ENCODE assay signal across 21 mouse cellular contexts in genomic region chr17:86466412-86466811, GRCm38 (mm10). TPM values are rescaled to one million over a fixed set of nuclear protein-coding genes. Genes with fewer than 3 reads are reported as not detected.
DNase-seq lines count a peak whose midpoint lies in the region; ATAC-seq and TF ChIP-seq lines count a peak whose summit lies in the region.
"Had no signal": no experiment of that assay in that cellular context is flagged by ENCODE, and none has a peak within 500 bp of the region (broad histone marks: within the 10 kb centered on the region; RNA-seq: fewer than 3 reads in every experiment).

No protein-coding gene starts in this region.

- TF ChIP-seq EP300 in CH12.LX (IDR thresholded peaks at IDR 0.05; ENCODE audit: low read length): no peak

- H3K9ac ChIP-seq in kidney, embryonic 15.5 days: no peak overlapping the region
- no peak overlapping the region for H3K9ac ChIP-seq in kidney, embryonic 14.5 days (ENCODE audit: low read depth, low read length)
- peak overlapping the region; percentile 85 for H3K9ac ChIP-seq in CH12.LX (ENCODE audit: insufficient read depth, low read depth)
- H3K9ac ChIP-seq in intestine, embryonic 15.5 days: no peak overlapping the region
- H3K9ac ChIP-seq: embryonic facial prominence, embryonic 13.5 days; hindbrain, embryonic 14.5 days had no signal

- H3K9me3 ChIP-seq in kidney, embryonic 15.5 days (replicated peaks): no peaks in the 10 kb centered on the region
- no peaks in the 10 kb centered on the region for H3K9me3 ChIP-seq in kidney, embryonic 14.5 days (ENCODE audit: control insufficient read depth, low read length)
- H3K9me3 ChIP-seq in CH12.LX (replicated peaks; ENCODE audit: low read length): no peaks in the 10 kb centered on the region
- no peaks in the 10 kb centered on the region for H3K9me3 ChIP-seq in forebrain, embryonic 10.5 days
- no peaks in the 10 kb centered on the region for H3K9me3 ChIP-seq in intestine, embryonic 15.5 days
- H3K9me3 ChIP-seq: embryonic facial prominence, embryonic 13.5 days had no signal

- no peak for DNase-seq in CH12.LX (ENCODE audit: extremely low read depth)
- DNase-seq in forebrain, embryonic 10.5 days (ENCODE audit: extremely low spot score, low spot score): no peak
- DNase-seq in gastrocnemius, adult 2 months: no peak
- no peak for DNase-seq in cerebellum, adult 11 months
- DNase-seq: cerebellum, adult 9-10 months; gastrocnemius, postnatal 10 days; kidney, postnatal 4 days; lung, adult 18-20 months; lung, postnatal 4 days; right cerebral cortex, postnatal 14 days had no signal

- no peak for TF ChIP-seq CTCF in CH12.LX (conservative IDR thresholded peaks at IDR 0.05 in 1 of 2, IDR thresholded peaks at IDR 0.05 in 1 of 2; ENCODE audit: low read depth in 2 of 2, low read length in 2 of 2)
- TF ChIP-seq CTCF in gastrocnemius, adult 2 months (IDR thresholded peaks at IDR 0.05): no peak

- dilution Hi-C loops in CH12.LX (cut with MboI; ENCODE audit: extremely low pct_ligation_motif_present, extremely low pct_unique_long_range_greater_than_20kb, low sequenced_read_pairs): no loop called here

- 0 out of 2 replicates have a peak overlapping the region, but pooled peaks have one; percentile 62 for H3K27ac ChIP-seq in kidney, embryonic 15.5 days
- no peak overlapping the region for H3K27ac ChIP-seq in kidney, embryonic 14.5 days (ENCODE audit: low read depth, low read length)
- peak overlapping the region; percentile 100 for H3K27ac ChIP-seq in CH12.LX (ENCODE audit: insufficient read depth, low read depth)
- H3K27ac ChIP-seq in forebrain, embryonic 10.5 days: peak overlapping the region; percentile 65
- no peak overlapping the region for H3K27ac ChIP-seq in intestine, embryonic 15.5 days
- H3K27ac ChIP-seq in gastrocnemius, adult 2 months: no peak overlapping the region
- H3K27ac ChIP-seq: embryonic facial prominence, embryonic 13.5 days; hindbrain, embryonic 14.5 days; stomach, postnatal 0 days had no signal

- H3K4me2 ChIP-seq in kidney, embryonic 15.5 days: peak overlapping the region; percentile 9; the same call in 1 of the 2 replicates
- no peak overlapping the region for H3K4me2 ChIP-seq in kidney, embryonic 14.5 days (replicated peaks; ENCODE audit: low read depth, low read length)
- peak overlapping the region; percentile 69; the same call in 1 of the 2 replicates for H3K4me2 ChIP-seq in CH12.LX (ENCODE audit: insufficient read depth, low read depth, poor library complexity, severe bottlenecking)
- H3K4me2 ChIP-seq in intestine, embryonic 15.5 days (replicated peaks): no peak overlapping the region
- H3K4me2 ChIP-seq: embryonic facial prominence, embryonic 13.5 days; hindbrain, embryonic 14.5 days had no signal

- H3K36me3 ChIP-seq in kidney, embryonic 15.5 days: no peaks in the 10 kb centered on the region
- H3K36me3 ChIP-seq in kidney, embryonic 14.5 days (ENCODE audit: control insufficient read depth, insufficient read depth, low read length): no peaks in the 10 kb centered on the region
- peaks cover 0 to 7% of the 10 kb centered on the region in 2 experiments for H3K36me3 ChIP-seq in CH12.LX (replicated peaks in 1 of 2; ENCODE audit: control insufficient read depth in 1 of 2, insufficient read depth in 1 of 2, low read length in 1 of 2)
- H3K36me3 ChIP-seq in forebrain, embryonic 10.5 days (replicated peaks): no peaks in the 10 kb centered on the region
- H3K36me3 ChIP-seq in intestine, embryonic 15.5 days: no peaks in the 10 kb centered on the region
- H3K36me3 ChIP-seq: embryonic facial prominence, embryonic 13.5 days; G1E had no signal

- no peak for TF ChIP-seq RAD21 in CH12.LX (IDR thresholded peaks at IDR 0.05; ENCODE audit: low read depth, low read length)

- H3K27me3 ChIP-seq in kidney, embryonic 15.5 days: no peaks in the 10 kb centered on the region
- no peaks in the 10 kb centered on the region for H3K27me3 ChIP-seq in kidney, embryonic 14.5 days (ENCODE audit: control insufficient read depth, insufficient read depth, low read length)
- no peaks in the 10 kb centered on the region for H3K27me3 ChIP-seq in CH12.LX (replicated peaks)
- H3K27me3 ChIP-seq in forebrain, embryonic 10.5 days (ENCODE audit: poor library complexity, severe bottlenecking): peaks cover 91% of the 10 kb centered on the region
- H3K27me3 ChIP-seq in intestine, embryonic 15.5 days (replicated peaks): no peaks in the 10 kb centered on the region
- H3K27me3 ChIP-seq: embryonic facial prominence, embryonic 13.5 days had no signal

- H3K4me3 ChIP-seq in kidney, embryonic 15.5 days (replicated peaks): no peak overlapping the region
- no peak overlapping the region for H3K4me3 ChIP-seq in kidney, embryonic 14.5 days (ENCODE audit: low read length)
- no peak overlapping the region for H3K4me3 ChIP-seq in CH12.LX (replicated peaks in 1 of 3; ENCODE audit: low read depth in 2 of 3, low read length in 2 of 3, poor library complexity in 1 of 3)
- peak overlapping the region; percentile 19; the same call in 1 of the 2 replicates for H3K4me3 ChIP-seq in forebrain, embryonic 10.5 days
- no peak overlapping the region for H3K4me3 ChIP-seq in intestine, embryonic 15.5 days (replicated peaks)
- no peak overlapping the region for H3K4me3 ChIP-seq in gastrocnemius, adult 2 months
- H3K4me3 ChIP-seq: embryonic facial prominence, embryonic 13.5 days had no signal

- no peak for ATAC-seq in kidney, embryonic 15.5 days (replicated peaks; ENCODE audit: low FRiP score)
- ATAC-seq in kidney, embryonic 14.5 days (ENCODE audit: low FRiP score, low TSS enrichment): no peak
- peak; percentile 63 for ATAC-seq in intestine, embryonic 15.5 days

- in situ Hi-C loops in CH12.LX (cut with MboI; ENCODE audit: low pct_ligation_motif_present, low pct_unique_long_range_greater_than_20kb, low sequenced_read_pairs): loop anchor here (25.0 kb wide), 1 partner anchor 804 kb away; no protein-coding TSS in a partner anchor

- peaks cover 81% of the 10 kb centered on the region for H3K4me1 ChIP-seq in kidney, embryonic 15.5 days
- peaks cover 38% of the 10 kb centered on the region for H3K4me1 ChIP-seq in kidney, embryonic 14.5 days (ENCODE audit: control insufficient read depth, insufficient read depth, low read length)
- H3K4me1 ChIP-seq in CH12.LX (ENCODE audit: control insufficient read depth in 1 of 2, insufficient read depth in 2 of 2): peaks cover 60 to 96% of the 10 kb centered on the region in 2 experiments
- H3K4me1 ChIP-seq in forebrain, embryonic 10.5 days: peaks cover 59% of the 10 kb centered on the region
- H3K4me1 ChIP-seq in intestine, embryonic 15.5 days (replicated peaks): peaks cover 28% of the 10 kb centered on the region

- 74% methylated on average over 7 of the region's 7 CpGs for WGBS in kidney, embryonic 15.5 days
- WGBS in kidney, embryonic 14.5 days: 72% methylated on average over 7 of the region's 7 CpGs
- 39% methylated on average over 7 of the region's 7 CpGs for WGBS in forebrain, embryonic 10.5 days
- WGBS in intestine, embryonic 15.5 days: 71% methylated on average over 7 of the region's 7 CpGs

- TF ChIP-seq POLR2A in CH12.LX (IDR thresholded peaks at IDR 0.05; ENCODE audit: low read depth, low read length): no peak

- H3K79me2 ChIP-seq in CH12.LX (replicated peaks; ENCODE audit: control insufficient read depth, extremely low read depth, insufficient read depth, poor library complexity, severe bottlenecking): no peaks in the 10 kb centered on the region; the same call in 1 of the 2 replicates

- intact Hi-C loops in gastrocnemius, adult 2 months (cut with DNase I): no loop called here

TF ChIP-seq in CH12.LX, 34 proteins besides CTCF, POLR2A, EP300 and RAD21:
- TF ChIP-seq USF1 (IDR thresholded peaks at IDR 0.05; ENCODE audit: low read depth, low read length) (0 out of 2 replicates have a peak, but pooled peaks have one; percentile 11), JUND (conservative IDR thresholded peaks at IDR 0.05; ENCODE audit: low read depth, low read length) (no peak), RCOR1 (conservative IDR thresholded peaks at IDR 0.05; ENCODE audit: low read depth, low read length) (no peak), MYC (IDR thresholded peaks at IDR 0.05; ENCODE audit: low read depth, low read length) (no peak)
TF ChIP-seq in CH12.LX: peak in this region for 1.

RNA-seq across cellular contexts. Expression of gene Gm10309, which starts 38.6 kb away (rescaled TPM):
- polyA plus RNA-seq in kidney, embryonic 15.5 days (2015; fragmentation: Nextera tagmentation; extraction: Ambion mirVana): 0.30 and 0.31 TPM in 2 replicates
- 0.31 and 0.43 TPM in 2 replicates for polyA plus RNA-seq in kidney, embryonic 14.5 days (2014; fragmentation: Nextera tagmentation; extraction: Ambion mirVana)
- total RNA-seq in CH12.LX (2012; rRNA removed) (0.17 and 0.25 TPM in 2 replicates), CH12.LX (2014; rRNA removed) (not detected in 2 replicates)
- 0.20 and 0.53 TPM in 2 replicates for polyA plus RNA-seq in CH12.LX (2012; ENCODE audit: insufficient read length, low read depth)
- 0.16 and 0.20 TPM in 2 replicates for polyA plus RNA-seq in forebrain, embryonic 10.5 days (2016; fragmentation: Nextera tagmentation; extraction: Ambion mirVana)
- 0.16 and 0.21 TPM in 2 replicates for polyA plus RNA-seq in intestine, embryonic 15.5 days (2015; fragmentation: Nextera tagmentation; extraction: Ambion mirVana)
- total RNA-seq in gastrocnemius, adult 2 months (2021): under 1 TPM; 0.13 to 0.22 TPM
- total RNA-seq: heart, adult 8-10 months; layer of hippocampus, postnatal 25 days; left cerebral cortex, postnatal 36 days; liver, adult 2 months had no signal
- polyA plus RNA-seq: G1E; liver, adult 2 months had no signal

Comparison
In these comparisons a context has a peak if more than half of its experiments do, and no peak if none do; other contexts are left out.
1. H3K27ac ChIP-seq: peak in kidney, embryonic 15.5 days (single experiment), CH12.LX (single experiment) and forebrain, embryonic 10.5 days (single experiment); none in kidney, embryonic 14.5 days (single experiment), intestine, embryonic 15.5 days (single experiment) and gastrocnemius, adult 2 months (single experiment).
2. H3K4me2 ChIP-seq: peak in kidney, embryonic 15.5 days (single experiment) and CH12.LX (single experiment); none in kidney, embryonic 14.5 days (single experiment) and intestine, embryonic 15.5 days (single experiment).